Mouse (Mus musculus) kidney, postnatal 25 days (tissue): ENCODE data around the gene B4galt5.

ENCODE experiments used
- DNase-seq, 2 experiments: peaks; one replicate each; pipeline ENCODE4 v3.0.0; 2021; ENCODE audit warnings: mixed read lengths in 2 of 2

B4galt5 gene

DNA sequence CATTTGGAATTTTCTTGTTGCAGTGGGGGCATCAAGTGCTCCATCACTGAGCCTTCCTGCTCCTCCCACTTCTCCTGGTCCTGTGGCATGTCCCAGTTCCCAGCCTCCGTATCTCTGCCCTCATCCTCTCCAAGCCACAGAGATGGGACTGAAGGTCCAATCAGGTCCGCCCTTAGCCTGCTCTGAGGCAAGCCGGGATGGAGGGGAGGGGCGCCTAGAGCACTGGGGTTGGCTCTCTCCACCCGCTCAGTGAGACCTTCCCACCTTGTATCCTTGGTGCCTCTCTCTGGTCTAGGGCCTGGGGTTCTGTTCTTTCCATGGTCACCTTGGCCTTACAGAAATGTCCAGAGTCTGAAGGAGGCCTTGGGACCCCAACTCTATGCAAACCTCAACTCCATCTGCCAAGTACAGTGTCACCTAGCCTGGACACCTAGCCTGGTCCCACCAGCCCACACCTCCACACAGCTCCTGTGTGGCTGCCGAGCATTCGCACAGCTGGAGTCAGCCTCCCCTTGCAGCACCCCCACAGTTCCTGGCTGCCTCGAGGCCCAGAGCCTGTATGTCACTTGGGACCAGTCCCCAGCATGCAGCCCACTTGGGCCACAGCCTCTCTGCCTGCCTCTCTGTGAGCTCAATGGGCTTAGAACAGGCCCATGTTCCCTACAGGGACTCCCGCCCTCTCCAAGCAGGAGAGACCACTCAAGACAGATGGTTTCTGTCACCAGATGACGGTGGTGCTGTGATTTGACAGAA is 74.1 kb downstream of the B4galt5 start:
- peak in 1 of 2 experiments; percentile 31 for DNase-seq

DNA sequence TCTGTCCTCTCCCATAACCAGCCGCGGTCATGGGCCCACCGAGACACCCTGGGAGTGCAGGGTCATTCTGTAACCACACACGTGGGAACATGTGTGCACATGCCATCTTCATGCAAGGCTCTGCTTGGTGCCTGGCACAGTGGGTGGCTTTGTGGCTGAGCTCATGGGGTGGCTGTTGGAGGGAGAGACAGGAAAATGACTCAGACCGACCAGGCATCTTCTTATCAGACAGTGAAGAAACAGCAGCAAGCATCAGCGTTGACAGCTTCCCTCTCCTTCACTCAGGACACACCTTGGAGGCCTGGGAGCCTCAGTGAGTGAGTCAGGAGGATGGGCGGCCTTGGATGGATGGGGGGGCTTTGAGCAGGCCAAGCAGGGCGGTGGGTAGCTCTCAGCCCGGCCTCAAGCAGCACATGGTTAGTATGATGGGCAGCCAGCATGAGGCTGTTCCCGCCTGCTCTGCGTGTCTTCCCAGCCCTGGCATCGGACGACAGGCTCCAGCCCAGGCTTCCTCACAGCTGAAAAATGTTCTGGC is 75.7 kb downstream of the B4galt5 start:
- peak in 1 of 2 experiments; percentile 31 for DNase-seq

DNA sequence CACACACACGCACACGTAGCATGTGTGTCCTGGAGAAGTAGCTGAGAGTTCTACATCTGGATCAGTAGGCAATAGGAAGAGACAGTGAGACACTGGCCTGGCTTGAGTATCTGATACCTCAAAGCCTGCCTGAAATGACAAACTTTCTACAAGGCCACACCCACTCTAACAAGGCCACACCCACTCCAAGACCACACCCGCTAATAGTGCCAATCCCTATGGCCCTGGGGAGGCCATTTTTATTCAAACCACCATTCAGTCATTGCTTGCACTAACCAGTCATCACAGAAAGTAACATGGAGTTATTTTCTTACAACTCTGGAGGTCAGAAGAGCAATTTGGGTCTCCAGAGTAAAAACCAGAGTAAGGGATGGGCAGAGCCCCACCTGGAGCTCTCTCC is 76.3 kb downstream of the B4galt5 start:
- DNase-seq: peak in 1 of 2 experiments; percentile 22

DNA sequence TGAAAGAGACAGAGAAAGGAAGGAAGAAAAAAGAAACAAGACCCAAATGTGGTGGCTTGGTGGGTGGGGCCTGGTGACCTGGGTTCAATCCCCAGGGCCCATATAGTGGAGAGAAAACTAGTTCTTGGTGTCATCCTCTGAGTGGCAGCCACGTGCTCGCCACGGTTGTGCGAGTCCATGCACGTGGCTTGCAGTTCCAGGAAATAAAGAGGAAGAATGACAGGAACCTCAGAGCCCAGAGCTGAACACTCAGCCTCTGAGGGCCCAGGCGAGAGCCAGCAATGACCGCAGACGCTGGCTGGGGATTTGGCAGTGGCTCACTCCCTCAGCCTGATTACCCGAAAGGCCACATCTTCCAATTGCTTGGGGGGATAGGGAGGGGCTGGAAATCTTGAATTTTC is 77.9 kb downstream of the B4galt5 start:
- peak in 1 of 2 experiments; percentile 31 for DNase-seq

DNA sequence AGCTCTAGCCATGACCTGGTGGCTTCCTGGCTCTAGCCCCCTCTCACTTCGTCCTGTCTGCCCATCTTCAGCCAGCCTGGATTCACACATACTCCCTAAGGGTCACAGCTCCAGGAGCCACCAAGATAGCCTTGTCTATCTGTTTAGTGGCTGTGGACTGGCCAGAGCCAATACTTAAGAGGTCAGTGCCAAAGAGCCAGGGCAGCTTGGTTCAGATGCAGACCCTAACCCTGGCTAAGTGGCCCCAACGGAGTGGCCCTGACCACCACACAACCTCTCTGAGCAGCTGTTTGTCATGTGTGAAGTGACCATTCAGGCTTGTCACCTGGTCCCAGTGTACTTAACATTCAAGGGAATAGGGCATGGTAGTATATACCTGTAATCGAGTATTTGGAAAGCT is 78.5 kb downstream of the B4galt5 start:
- no peak for DNase-seq

DNA sequence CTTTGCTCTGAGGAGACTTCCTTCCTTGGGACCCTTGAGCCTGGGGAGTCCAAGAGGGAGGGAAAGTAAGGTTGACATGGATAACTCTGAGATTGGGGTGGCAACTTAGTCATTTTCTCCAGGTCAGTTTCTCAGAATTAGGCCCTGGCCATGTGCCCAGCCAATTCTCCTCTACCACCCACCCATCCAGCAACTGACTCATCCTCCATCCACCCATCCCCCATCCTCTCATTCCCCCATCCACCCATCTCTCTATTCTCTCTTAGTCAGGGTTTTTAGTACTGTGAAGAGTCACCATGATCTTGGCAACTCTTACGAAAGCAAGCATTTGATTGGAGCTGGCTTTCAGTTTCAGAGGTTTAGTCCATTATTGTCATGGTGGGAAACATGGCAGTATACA is 80.3 kb downstream of the B4galt5 start:
- no peak for DNase-seq

DNA sequence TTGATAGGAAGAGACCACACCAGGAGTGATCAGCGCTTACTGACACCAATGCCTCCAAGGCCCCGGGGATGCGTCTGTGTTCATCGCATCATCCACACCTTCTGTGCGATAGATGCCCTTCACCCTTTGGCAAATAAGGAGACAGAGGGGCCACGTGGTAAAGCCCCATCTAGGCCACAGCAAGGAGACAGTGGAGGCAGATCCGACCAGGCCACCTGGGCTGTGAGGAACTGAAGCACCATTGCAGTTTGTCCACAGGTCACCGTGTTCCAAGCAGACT is 80.6 kb downstream of the B4galt5 start:
- peak in 1 of 2 experiments; percentile 22 for DNase-seq

DNA sequence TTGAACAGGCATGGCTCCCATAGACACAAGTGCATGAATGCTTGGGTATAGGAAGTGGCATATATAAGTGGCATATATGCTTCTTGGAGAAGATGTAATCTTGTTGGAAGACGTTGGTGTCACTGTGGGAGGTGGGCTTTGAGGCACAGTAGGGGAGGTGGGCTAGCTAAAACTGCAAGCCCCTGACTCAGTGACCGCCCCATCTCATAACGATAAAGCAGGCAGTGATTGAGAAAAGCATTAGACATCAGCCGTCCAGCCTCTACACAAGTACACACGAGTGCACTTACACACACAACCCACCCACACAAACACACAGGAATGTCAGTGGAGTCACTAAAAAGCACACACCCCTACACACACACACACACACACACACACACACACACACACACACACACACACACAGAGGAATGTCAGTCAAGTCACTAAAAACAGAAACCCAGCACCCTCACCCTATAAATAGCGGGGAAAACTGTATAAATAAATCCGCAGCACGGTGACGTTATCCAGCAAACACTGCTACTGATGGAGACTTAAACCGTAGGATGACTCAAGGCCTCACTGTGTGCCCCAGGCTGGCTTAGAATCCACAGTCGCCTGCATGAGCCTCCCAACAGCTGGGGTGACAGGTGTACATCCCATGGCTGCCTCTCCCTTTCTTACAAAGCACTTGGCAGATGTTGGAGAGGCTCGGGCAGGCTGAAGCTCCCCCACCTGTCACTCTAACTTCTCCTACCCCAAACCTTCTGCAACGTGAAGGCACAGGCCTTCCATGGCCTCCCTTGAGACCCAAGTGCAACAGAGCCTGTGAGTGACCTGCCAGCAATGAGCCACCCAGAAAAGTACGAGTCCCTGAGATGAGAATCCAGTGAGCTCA is 81.2 kb downstream of the B4galt5 start:
- DNase-seq: peak; percentile 1 to 17

DNA sequence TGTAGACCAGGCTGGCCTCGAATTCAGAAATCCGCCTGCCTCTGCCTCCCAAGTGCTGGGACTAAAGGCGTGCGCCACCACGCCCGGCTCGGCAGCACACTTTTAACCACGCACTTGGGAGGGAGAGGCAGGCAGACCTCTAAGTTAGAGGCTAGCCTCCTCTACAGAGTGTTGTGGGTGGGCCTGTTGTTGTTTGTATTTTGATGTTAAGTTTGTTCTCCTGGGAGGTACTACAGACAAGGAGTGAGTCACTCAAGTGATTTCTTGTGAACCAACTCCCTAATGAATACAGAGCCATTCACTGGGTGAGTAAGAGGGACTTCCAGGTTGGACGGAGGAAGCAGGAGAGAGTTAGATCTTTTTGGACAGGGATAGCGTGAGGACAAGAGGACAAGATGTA is 82.8 kb downstream of the B4galt5 start:
- peak in 1 of 2 experiments; percentile 24 for DNase-seq

DNA sequence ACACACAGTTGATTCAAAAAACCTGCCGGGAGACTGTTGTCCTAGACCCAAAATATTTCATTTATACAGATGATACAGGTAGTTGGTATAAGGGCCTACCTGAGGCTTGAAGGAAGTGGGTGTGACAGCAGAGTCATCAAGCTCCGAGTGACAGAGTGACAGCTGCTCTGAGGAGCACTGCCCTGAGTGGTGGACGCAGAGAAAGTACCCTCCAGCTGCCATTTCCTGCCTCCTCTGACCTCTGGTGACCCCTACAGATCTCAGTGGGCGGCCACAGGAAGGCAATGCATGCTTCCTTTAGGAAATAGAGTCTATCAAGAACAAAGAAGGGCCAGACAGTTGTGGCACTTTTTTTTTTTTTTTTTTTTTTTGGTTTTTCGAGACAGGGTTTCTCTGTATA is 83.2 kb downstream of the B4galt5 start:
- peak; percentile 18 to 54 for DNase-seq

DNA sequence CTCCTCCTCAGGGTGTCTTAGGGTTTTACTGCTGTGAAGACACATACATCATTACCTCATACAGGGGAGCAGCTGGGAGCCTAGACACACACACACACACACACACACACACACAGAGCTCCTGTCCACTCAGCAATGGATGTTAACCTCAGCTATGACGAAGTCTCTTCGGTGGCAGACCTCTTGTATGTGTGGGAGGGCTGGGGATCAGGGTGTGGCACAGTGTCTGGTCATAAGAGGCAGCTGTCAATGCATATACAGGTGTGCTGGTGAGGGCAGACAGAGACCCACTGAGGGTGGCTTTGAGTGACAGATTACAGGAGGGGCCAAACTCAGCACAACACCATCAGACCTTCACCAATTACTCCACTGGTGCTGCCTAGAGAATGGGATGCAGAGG is 84.0 kb downstream of the B4galt5 start:
- peak; percentile 0 to 25 for DNase-seq

DNA sequence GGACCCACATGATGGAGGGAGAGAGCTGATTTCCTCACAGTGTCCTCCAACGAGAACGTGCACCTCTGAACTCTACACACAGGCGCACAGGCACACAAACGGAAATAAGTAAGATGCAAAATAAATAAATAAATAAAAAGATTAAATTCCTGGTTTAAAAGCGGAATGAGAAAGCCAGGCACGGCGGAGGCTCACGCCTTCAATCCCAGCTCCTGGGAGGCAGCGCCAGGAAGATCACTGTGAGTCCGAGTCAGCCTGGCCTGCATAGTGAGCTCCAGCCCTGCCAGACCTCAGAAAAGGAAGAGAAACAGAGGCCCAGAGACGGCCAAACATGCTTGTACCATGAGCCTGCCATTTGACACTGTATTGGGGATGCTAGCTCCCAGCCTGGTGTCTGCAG is 85.1 kb downstream of the B4galt5 start:
- no peak for DNase-seq

DNA sequence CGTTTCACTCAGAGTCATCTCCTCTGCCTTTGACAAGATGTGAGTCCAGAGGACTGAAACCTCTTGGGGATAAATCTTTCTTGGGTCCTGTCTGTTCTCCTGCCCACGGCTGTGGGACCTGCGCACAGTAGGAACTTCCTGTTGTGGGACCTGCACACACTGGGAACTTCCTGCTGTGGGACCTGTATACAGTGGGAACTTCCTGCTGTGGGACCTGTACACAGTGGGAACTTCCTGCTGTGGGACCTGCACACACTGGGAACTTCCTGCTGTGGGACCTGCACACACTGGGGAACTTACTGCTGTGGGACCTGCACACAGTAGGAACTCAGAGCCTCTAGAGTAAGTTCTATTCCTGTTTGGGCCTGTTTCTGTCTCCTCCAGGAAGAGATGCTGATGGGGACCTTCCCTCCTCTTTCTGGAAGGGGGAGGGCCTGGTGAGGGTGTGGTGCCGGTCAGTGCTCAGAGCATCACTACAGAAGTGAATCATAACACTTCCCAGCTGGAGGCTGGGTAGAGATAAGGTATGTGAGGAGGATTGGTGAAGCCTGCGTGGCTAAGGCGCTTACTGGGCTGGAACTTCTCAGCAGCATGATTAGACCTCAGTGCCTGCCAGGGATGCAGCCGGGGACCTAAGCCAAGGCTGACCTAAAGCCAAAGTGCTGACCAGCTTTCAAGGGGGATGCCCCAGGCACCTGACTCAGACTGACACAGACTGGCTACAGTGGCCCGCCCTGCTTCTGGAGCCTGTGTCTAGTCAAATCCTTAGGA is 85.8 kb downstream of the B4galt5 start:
- DNase-seq: peak in 1 of 2 experiments; percentile 17

DNA sequence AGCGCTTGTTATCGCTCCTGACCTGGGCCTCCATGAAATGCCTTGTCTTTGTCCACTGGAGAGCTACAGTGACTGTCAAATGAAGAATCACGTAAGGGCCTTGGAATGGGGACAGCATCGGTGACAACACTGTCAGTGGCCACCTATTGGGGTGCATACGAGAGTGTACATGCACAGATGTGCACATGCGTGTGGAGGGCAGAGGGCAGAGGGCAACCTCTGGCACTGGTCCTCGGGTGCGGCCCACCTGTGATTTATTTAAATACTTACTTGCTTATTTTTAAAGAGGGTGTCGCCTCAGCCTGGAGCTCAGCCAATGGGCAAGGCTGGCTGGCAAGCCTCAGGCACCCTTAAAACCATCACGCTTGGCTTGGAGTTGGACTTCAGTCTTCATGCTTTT is 86.5 kb downstream of the B4galt5 start:
- DNase-seq: peak in 1 of 2 experiments; percentile 30

DNA sequence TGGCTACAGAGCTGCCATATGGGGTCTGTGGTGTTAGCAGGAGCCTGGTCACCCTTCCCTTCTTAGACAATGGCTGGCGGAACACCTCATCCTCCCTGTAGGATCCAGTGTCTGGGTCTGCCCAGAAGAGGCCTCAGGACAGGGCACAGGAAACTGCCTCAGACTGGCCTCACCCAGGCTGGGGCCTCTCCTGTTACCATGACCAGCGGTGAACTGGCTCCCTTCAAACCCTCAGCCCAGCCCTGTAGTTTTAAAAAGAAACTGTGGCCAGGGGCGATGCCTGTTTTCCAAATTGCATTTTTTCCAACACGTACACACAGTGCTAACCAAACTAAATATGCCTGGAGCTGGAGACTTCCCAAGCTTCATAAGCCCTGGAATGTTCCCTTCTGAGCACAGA is 87.9 kb downstream of the B4galt5 start:
- DNase-seq: peak in 1 of 2 experiments; percentile 51

DNA sequence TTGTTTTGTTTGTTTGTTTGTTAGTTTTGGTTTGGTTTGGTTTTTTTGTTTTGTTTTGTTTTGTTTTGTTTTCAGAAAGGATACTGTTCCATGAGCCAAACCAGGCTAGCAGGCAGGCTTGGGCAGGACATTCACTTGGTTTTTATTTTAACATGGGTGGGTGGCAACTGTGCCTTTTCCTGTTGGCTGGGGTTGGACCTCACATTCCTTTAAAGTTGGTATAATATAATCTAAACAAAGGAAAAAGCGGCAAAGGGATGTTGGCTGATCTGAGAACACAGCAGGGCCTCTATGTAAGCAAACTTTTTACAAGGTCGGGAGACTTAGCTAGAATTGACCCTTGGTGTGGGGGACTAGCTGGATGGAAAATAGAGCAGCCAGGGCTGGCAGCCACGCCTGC is 91.2 kb downstream of the B4galt5 start:
- DNase-seq: no peak

DNA sequence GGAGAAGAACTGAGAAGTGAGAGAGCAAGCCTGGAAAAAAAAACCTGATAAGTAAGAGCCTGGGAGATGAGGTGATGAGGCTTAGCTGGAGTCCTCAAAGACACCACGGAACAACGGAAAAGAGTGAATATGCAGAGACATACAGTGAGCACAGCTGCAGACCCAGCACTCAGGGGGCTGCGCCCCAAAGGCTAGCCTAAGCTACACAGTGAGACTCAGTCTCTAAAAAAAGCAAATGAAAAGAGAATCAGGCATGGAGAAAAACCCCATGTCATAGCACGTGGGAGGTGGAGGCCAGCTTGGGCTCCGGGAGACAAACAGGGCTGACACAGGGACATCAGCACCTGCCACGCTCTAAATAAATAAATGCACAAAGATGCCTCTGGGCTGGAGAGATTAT is 94.2 kb downstream of the B4galt5 start:
- no peak for DNase-seq

DNA sequence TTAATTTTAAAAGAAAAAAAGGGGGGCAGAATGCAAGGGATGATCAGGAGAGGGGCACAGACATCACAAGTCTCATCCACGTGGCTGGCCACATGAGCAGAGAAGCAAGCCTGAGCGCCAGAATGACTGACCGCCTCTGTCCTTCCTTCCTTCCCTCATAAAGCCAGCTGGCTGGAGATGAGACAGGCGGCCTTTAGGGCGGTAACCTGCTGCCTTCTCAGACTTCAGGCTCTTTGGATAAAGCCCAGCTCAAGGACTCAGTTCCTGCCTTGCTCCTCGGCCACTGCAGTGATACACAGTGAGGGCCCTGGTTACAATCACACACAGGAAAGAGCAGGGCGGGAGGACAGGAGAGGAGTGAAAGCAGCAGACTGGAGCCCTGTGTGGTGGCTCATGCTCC is 94.8 kb downstream of the B4galt5 start:
- DNase-seq: peak; percentile 67 to 89

DNA sequence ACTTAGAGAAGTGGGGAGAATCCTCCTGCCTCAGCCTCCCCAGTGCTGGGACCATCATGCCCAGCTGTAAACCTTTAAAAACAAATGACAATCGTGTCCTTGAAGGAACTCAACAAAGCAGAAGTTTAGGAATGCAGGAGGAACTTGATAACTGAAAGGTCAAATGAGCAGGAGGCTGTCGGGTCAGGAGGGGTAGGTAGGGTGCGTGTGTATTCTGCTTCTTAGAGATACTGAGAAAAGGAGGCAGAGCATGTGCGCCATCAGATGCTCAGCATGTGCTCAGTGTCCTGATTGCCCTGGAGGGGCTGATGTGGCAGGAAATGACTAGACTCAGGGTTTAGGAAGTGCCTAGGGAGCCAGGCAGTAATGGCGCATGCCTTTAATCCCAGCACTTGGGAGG is 95.5 kb downstream of the B4galt5 start:
- DNase-seq: no peak

DNA sequence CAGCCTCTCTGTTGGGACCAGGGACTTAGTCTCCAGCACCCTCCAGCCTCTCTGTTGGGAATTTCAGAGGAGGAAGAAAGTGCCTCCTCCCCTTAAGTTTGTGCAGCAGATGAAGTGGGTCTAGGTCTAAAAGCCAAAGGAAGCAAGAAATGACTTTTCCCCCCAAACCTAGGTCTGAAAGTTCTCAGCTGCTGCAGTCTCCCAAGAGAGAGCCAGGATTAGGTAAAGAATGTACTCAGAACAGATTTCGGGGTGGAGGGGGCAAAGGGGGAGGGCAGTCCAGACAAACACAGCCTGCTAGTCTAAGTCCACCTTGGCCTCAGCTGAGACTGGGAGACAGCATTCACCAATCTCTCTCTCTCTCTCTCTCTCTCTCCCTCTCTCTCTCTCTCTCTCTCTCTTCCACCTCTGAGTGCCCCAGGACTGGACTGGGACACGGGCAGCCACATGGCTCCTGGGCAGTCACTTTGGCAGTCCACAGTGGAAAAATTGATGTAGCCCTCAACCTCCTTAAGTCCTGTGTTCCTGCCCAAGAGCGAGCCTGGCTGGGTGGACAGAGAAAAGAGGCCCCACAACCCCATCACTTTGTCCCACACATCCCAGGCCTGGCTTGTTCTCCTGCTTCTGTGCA is 96.8 kb downstream of the B4galt5 start:
- DNase-seq: no peak

DNA sequence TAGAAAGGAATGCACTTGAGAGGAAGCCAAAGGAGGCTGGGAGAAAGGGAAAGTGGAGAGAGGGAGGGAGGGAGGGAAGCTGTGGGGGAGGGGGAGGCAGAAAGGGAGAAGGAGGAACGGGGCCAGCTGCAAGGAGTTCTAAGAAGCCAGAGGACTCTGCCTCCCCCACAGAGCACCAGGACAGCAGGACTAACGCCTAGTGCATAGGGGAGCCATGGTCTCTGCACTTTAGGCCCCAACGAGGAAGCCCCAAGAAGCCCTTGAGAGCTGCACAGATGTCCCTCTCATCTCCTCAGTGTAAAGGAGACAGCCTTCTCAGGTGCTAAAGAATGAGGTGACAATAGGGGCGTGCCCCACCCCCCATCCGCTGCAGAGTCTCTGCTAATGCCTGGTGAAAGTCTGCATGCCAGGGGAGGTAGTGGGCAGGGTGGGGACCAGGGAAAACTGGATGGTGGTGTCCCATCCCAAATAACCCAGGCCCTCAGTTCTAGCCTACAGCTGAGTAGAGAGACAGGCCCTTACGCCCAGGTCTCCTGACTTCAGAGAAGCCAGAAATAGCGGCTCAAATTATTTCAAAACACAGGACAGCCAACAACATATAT is 98.1 kb downstream of the B4galt5 start:
- peak; percentile 58 to 65 for DNase-seq
